Mouse (Mus musculus) liver, embryonic 14.5 days (tissue): ENCODE measurements at regions not wholly inside any gene's neighbourhood (a gene's known extent, or its start where the extent isn't known, plus 50 kb on each side); places are given as distances from the start of the nearest gene placed in this dataset.

Experiments used
- ATAC-seq: fragments of 200-750 bp; cut with Nextera tagmentation; 2 replicates; pipeline ENCODE4 v1.8.0; 2017; ENCODE audit warnings: moderate number of reproducible peaks, mild to moderate bottlenecking, moderate library complexity; ENCODE audit not compliant: insufficient read depth
- DNase-seq, 3 experiments: peaks; one replicate each; pipeline ENCODE4 v3.0.0-alpha.2; 2012 to 2013; ENCODE audit warnings: low read depth in 3 of 3, low spot score in 3 of 3
- H3K27ac ChIP-seq: fragments of 300-500 bp; sonication (generic); 2 replicates; pipeline ENCODE4 v1.5.1; 2014; ENCODE audit warnings: moderate library complexity, mild to moderate bottlenecking, control low read depth, inconsistent platforms
- H3K27me3 ChIP-seq: fragments of 300-500 bp; sonication (generic); 2 replicates; pipeline ENCODE4 v1.6.1; 2014; ENCODE audit warnings: mild to moderate bottlenecking, low read length, moderate library complexity; ENCODE audit not compliant: control insufficient read depth, insufficient read depth
- H3K36me3 ChIP-seq: fragments of 300-500 bp; sonication (generic); replicated peaks from 2 replicates; pipeline ENCODE4 v1.6.1; 2014; ENCODE audit warnings: low read depth; ENCODE audit not compliant: control insufficient read depth, insufficient read depth
- H3K4me1 ChIP-seq, 2 experiments: fragments of 200-500 bp in 1 of 2; fragments of 300-500 bp in 1 of 2; sonication (generic) in 1 of 2; replicated peaks; 2 replicates each; pipeline ENCODE4 v1.6.1; 2012 to 2014; ENCODE audit warnings: antibody characterized with exemption in 1 of 2, inconsistent platforms in 1 of 2, low read length in 1 of 2; ENCODE audit not compliant: control insufficient read depth in 2 of 2, insufficient read depth in 2 of 2
- H3K4me2 ChIP-seq: fragments of 300-500 bp; sonication (generic); 2 replicates; pipeline ENCODE4 v1.6.1; 2014; ENCODE audit warnings: low read depth, mild to moderate bottlenecking, control low read depth, moderate library complexity
- H3K4me3 ChIP-seq, 2 experiments: fragments of 200-500 bp in 1 of 2; fragments of 300-500 bp in 1 of 2; sonication (generic) in 1 of 2; 2 replicates each; pipeline ENCODE4 v1.5.1; 2012 to 2014; ENCODE audit warnings: low read depth in 2 of 2, low read length in 2 of 2, mild to moderate bottlenecking in 2 of 2, control low read depth in 1 of 2, inconsistent platforms in 1 of 2, moderate library complexity in 1 of 2; ENCODE audit not compliant: insufficient read depth in 1 of 2
- H3K9ac ChIP-seq: fragments of 300-500 bp; sonication (generic); replicated peaks from 2 replicates; pipeline ENCODE4 v1.6.1; 2014; ENCODE audit warnings: mild to moderate bottlenecking, control low read depth, moderate library complexity
- H3K9me3 ChIP-seq: fragments of 300-500 bp; sonication (generic); 2 replicates; pipeline ENCODE4 v1.6.1; 2016; ENCODE audit warnings: low read length, mixed read lengths; ENCODE audit not compliant: control insufficient read depth
- CTCF ChIP-seq: IDR thresholded peaks from 2 replicates; pipeline ENCODE4 v1.5.1; 2016; ENCODE audit warnings: antibody characterized with exemption, low read depth, control low read depth
- EP300 ChIP-seq: IDR thresholded peaks from 2 replicates; pipeline ENCODE4 v1.6.1; 2016; ENCODE audit warnings: antibody characterized with exemption, low read depth
- WGBS: fragments of 180-500 bp; shearing (Covaris S2); extraction: QIAGEN DNeasy Blood & Tissue Kit; methylation state at CpG from one replicate; pipeline ENCODE4 v1.1.7; 2014; ENCODE audit not compliant: insufficient replicate concordance; 5-methylcytosine and 5-hydroxymethylcytosine counted together

- 55% methylated on average over 6 of the region's 6 CpGs for WGBS
These were observed 271.6 kb downstream of the Rnf144a start for GRCm38 (mm10) chr12:26143411-26143810.

DNA sequence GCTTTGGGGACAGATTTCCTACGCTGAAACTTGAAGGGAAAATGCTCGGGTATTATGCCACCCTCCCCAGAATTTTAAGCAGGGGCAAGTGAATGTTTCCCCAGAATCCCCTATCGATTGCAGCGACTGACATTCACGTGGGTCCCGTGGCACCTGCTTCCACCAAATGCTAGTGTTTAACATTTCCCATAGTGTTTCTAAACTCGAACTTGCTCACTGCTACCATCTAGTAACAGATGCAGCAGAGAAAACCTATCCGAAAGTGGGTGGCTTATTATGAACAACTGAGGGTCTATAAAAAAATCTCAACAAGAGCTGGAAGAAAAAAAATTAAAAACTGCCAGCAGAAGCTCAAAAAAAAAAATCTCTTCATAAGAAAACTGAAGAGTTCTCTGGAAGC, 284.2 kb downstream of the Rnf144a start:
- no peak overlapping the region for H3K4me2 ChIP-seq
- H3K36me3 ChIP-seq, result no peaks in the 10 kb centered on the region
- H3K27me3 ChIP-seq, result no peaks in the 10 kb centered on the region
- no peak for TF ChIP-seq EP300
- no peak for TF ChIP-seq CTCF
- H3K4me1 ChIP-seq, result no peaks in the 10 kb centered on the region
- WGBS, result 63% methylated on average over 8 of the region's 8 CpGs
- H3K9me3 ChIP-seq, result no peaks in the 10 kb centered on the region
- ATAC-seq (no peak), DNase-seq (no peak)
- no peak overlapping the region for H3K27ac ChIP-seq
- H3K9ac ChIP-seq, result no peak overlapping the region
- H3K4me3 ChIP-seq, result no peak overlapping the region

More at GRCm38 (mm10) chr12:26143411-26143810, 271.6 kb downstream of the Rnf144a start:
- H3K27ac ChIP-seq, result no peak overlapping the region
- no peak overlapping the region for H3K9ac ChIP-seq
- no peaks in the 10 kb centered on the region for H3K36me3 ChIP-seq
- no peaks in the 10 kb centered on the region for H3K9me3 ChIP-seq
- no peaks in the 10 kb centered on the region for H3K4me1 ChIP-seq
- no peaks in the 10 kb centered on the region for H3K27me3 ChIP-seq
- TF ChIP-seq CTCF (no peak), EP300 (no peak)
- no peak overlapping the region for H3K4me2 ChIP-seq
- no peak overlapping the region for H3K4me3 ChIP-seq
- ATAC-seq, result no peak
- DNase-seq, result no peak

GRCm38 (mm10) chr12:26130011-26130410, 285.0 kb downstream of the Rnf144a start:
- H3K9me3 ChIP-seq, result no peaks in the 10 kb centered on the region
- DNase-seq (no peak), ATAC-seq (no peak)
- no peak overlapping the region for H3K9ac ChIP-seq
- no peak for TF ChIP-seq EP300
- H3K27me3 ChIP-seq, result no peaks in the 10 kb centered on the region
- 44% methylated on average over 3 of the region's 3 CpGs for WGBS
- no peaks in the 10 kb centered on the region for H3K4me1 ChIP-seq
- no peak overlapping the region for H3K27ac ChIP-seq
- H3K4me2 ChIP-seq, result no peak overlapping the region
- H3K36me3 ChIP-seq, result no peaks in the 10 kb centered on the region
- no peak overlapping the region for H3K4me3 ChIP-seq

DNA sequence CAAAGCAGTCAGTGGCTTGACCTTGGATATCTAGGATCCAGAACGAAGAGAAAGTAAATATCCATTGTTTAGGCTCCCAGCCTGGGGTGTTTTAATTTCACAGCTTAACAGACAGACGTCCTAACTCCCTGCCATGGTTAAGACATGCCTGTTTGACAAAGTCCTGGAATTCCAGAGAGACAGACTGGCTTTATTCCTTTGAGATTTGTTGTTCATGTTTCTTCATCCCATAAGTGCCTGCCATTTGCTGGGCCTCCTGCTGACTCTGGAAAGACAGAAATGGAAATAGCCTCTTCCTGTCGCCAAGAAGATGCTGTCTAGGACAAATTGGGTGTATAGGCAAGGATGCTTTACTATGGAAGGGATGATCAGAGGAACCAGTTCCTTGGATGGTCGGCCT, 285.5 kb downstream of the Rnf144a start:
- Histone ChIP-seq H3K27me3 (no peaks in the 10 kb centered on the region), H3K27ac (no peak overlapping the region), H3K9ac (no peak overlapping the region), H3K9me3 (no peaks in the 10 kb centered on the region), H3K4me2 (no peak overlapping the region), H3K4me1 (no peaks in the 10 kb centered on the region), H3K4me3 (no peak overlapping the region), H3K36me3 (no peaks in the 10 kb centered on the region)
- DNase-seq, result no peak
- TF ChIP-seq CTCF (no peak), EP300 (no peak)
- ATAC-seq, result no peak
- 31% methylated on average over 4 of the region's 4 CpGs for WGBS

DNA sequence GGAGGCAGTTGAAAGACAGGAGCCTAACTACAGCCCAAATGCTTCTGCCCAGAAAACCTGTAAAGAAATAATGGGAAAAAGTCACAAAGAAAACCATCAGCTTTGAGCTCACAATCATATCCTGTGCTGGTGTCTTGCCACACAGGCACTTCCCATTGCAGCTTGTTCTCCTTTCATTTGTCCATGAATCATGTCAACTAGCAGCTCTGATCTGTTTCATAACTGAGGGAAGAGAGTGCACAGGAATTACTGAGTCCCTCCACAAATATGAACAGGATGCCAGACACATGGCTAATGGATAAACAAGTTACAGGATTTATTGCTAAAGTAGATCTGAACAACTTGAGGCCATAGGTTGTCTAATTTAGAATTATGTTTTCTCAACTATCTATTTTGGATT, 286.2 kb downstream of the Rnf144a start:
- no peak overlapping the region for H3K4me2 ChIP-seq
- H3K27ac ChIP-seq, result no peak overlapping the region
- H3K36me3 ChIP-seq, result no peaks in the 10 kb centered on the region
- DNase-seq (no peak), ATAC-seq (no peak)
- H3K9ac ChIP-seq, result no peak overlapping the region
- no peak overlapping the region for H3K4me3 ChIP-seq
- no peaks in the 10 kb centered on the region for H3K27me3 ChIP-seq
- H3K4me1 ChIP-seq, result no peaks in the 10 kb centered on the region
- no peaks in the 10 kb centered on the region for H3K9me3 ChIP-seq
- TF ChIP-seq EP300, result no peak
- TF ChIP-seq CTCF, result no peak

DNA sequence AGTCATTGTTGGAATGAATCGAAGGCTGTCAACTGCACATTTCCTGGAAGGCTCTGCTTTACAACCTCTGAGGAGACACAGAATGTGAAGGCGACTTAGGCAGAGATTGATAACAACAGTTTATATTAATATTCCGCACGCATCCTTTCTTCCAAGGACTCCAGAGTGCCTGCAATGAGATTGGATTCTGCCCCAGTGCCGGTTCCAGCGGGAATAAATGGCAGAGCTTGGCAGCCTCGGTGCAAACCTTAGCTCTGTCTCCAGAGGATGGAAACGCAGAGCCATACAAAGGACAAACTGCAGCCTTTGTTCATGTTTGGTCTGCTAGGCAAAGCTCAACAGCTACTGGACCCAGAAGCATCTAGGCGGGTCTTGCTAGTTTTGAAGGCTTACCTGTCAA, 288.8 kb downstream of the Rnf144a start:
- 69% methylated on average over 9 of the region's 9 CpGs for WGBS
- no peaks in the 10 kb centered on the region for H3K9me3 ChIP-seq
- TF ChIP-seq EP300 (no peak), CTCF (no peak)
- no peak for DNase-seq
- no peak for ATAC-seq
- no peaks in the 10 kb centered on the region for H3K36me3 ChIP-seq
- no peaks in the 10 kb centered on the region for H3K4me1 ChIP-seq
- no peak overlapping the region for H3K4me2 ChIP-seq
- H3K27ac ChIP-seq, result no peak overlapping the region
- no peak overlapping the region for H3K4me3 ChIP-seq
- H3K9ac ChIP-seq, result no peak overlapping the region
- H3K27me3 ChIP-seq, result no peaks in the 10 kb centered on the region
